Mouse (Mus musculus) forelimb bud, embryonic 11.5 days (tissue): ENCODE results near the gene Olfr993.

Experiments
- DNase-seq: peaks from one replicate; pipeline ENCODE4 v3.0.0-alpha.2; 2012; ENCODE audit warnings: low read depth, low spot score

The Olfr993 gene

GRCm38 (mm10) chr2:85414777-85415176 lies at the start of gene Olfr993:
TSS of gene Olfr993 (minus strand) at chr2:85414877.
- no peak for DNase-seq

GRCm38 (mm10) chr2:85443539-85443938 lies 28.9 kb upstream of the Olfr993 start, which contains the start of gene Olfr995:
TSS of gene Olfr995 (minus strand) at chr2:85443639.
- no peak for DNase-seq

DNA sequence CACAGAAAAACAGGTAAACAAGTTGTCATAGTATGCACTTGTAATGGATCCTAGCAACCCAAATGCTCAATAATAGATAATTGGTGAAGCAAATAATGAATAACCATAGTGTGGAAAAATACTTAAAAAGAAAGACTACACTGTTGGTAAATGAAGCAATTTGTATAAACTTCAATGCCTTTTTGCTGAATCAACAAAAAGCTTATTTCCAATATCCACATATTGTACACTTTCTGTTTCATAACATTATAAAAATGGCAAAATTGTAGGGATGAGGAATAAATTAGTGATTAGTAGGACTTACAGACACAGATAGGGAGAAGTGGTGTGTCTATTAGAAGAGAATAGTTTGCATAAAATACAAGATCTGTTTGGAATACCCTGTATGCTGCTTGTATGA lies 27.9 kb upstream of the Olfr993 start:
- no peak for DNase-seq

- DNase-seq, result no peak
These were observed 21.7 kb upstream of the Olfr993 start, which contains the start of gene Olfr994 for GRCm38 (mm10) chr2:85436351-85436750. TSS of gene Olfr994 (minus strand) at chr2:85436451.

DNA sequence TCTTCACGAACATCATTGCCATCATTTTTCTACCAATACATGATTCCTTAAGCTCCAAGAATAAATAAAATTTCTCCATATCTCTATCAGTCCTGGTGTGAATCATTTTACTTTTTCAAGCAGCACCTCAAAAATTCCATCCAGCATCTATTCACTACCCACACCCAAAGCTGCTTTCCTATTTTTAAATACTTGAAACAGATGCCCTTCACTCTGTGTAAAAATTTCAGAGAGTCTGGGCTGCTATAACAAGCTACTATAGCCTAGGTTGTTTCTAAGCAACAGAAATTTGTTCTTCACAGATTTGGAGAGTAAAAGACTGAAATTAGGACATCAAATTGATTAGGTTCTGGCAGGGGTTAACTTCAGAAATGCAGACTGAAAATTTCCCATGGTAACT lies 11.2 kb upstream of the Olfr993 start:
- DNase-seq, result no peak

GRCm38 (mm10) chr2:85409369-85409768 lies 5.3 kb downstream of the Olfr993 start, which contains the start of gene Olfr992:
TSS of gene Olfr992 (minus strand) at chr2:85409469.
- no peak for DNase-seq
